Mouse (Mus musculus): Measurements from ENCODE around the gene Mipol1.

The Mipol1 gene

DNA sequence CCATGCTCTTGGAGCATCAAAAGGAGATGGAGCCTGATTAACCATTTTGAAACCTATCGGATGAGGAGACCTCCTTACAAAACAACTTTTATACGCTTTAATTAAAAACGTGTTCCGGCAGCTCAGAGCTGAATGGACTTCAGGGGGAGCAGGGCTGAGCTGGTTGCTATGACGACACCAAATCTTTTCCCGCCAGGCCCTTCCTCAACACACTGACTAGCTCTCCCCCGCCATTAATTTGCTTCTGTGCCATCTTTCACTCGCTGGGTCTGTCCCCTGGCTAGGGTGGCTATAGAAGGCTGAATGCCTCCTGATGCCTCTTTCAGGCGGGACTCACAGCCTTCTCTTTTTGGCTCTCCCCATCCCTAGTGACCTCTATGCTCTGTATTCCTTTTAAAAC is 300.2 kb downstream of the Mipol1 start:
- no peak for DNase-seq

DNA sequence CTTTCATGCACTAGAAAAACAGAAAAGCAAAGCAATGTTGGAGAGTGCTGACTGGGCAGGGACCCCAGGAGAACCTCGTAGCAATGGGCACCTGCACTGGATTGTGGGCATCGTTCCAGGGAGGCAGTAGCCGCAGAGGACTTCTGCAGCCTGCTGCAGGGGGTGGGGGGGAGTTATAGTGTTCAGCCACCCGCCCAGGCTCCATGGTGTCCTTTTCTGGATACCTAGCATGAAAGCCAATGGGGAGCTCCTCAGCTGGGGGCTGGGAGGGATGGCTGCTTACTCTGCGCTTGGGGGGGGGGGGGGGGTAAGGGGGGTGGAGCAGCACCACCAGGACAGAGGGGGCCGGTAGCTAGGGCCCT is 304.3 kb downstream of the Mipol1 start:
- DNase-seq = no peak

DNA sequence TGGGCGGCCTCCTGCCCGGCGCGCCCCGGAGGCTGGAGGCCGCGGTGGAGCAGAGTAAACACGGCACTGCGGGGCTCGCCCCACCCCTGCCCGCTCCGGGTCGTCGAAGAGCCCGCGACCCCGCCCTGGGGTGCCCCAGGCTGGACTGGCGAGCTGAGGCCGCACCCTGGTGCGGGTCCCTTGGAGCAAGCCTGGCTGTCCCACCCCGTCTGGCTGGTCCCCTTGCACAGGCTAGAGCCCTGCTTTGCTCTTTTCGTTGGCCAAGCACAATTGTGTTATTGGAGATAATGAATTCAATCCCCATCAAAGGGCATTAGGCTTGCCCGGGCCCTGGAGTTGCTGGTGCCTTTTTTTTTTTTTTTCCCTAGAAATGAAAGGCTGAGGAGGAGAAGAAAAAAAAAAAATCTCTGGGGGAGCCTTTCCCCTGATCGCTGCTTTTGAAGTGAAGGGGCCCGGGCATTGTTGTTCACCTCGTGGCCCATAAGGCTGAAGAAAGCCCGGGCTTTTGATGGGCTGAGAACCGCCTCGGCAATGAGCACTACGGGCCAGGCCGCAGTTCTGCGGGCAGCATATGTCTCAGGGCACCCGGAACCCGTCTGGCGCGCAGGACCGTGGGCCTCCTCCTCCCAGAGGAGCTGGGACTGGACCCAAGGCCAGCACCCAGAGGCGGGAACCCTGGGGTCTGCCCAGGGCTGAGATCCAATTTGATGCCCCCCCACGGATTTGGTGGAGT is 304.8 kb downstream of the Mipol1 start:
- DNase-seq = no peak

DNA sequence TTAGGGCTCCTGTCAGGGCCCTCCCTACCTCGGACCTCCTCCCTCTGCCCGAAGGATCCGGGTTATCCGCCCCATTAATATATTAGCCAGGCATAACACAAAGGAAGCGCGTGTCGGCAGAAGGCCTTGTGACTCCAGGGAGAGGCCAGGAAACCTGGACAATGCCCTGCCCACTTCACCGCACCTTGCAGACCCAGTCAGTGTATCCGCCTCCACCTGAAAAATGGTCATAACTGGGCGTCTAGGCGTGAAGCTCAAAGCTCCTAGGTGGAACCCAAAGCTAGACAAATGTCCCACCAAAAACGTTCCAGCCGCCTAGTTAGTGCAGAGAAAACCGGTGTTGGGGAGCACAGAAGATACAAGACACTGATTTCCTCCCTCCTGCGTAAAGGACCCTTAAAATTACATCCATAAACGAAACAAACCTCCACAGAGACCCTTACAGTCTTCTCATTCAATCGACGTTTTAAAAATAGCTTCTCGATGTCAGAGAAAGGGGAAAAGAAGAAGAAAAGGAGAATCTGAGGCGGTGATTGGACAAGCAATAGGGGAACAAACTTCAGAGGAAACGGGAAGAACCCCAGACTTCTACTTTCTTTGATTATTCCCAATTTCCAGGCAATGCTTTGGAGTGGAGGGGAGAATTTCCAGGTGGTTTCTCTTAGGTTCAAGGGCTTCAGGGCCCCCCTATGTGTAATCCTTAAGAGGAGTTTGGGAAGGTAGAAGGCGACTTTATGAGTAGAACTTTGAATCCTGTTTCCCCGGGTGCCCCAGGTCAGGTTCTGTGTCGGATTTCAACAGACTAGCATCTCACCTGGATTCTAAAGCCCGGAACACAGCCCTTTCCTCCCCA is 306.1 kb downstream of the Mipol1 start:
- no peak for DNase-seq

DNA sequence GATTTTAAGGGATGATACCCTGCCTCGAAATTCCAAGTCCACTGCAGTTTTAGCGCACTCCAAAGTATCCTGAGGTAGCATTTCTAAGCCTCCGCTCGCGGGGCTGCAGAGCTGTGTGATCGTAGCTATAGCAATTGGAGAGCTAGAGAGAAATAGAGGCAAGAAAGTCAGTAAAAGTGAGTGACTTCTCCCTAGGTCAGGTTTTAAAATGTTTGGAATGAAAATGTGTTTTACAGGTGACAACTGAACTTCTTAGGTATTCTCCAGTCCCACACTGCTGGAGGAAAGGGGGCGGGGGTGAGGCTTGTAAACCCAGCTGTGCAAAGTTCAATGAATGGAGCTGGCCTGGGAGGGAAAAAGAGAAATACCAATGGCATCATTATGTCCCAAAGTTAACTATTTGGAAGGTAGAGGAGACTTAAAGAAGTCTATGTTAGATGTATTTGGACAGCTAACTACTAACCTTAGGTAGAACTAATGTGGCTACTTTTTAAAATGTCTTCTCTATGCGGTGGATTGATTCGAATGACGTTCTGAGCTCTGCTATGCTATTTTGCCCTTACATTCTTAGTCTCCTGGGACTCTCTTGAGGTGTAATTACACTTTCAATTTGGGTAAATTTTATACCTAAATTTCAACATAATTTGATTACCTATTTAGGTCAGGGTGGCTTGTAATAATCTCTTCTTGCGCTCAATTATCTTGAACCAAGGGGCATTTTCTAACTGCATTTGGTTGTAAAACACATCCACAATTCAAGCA is 306.9 kb downstream of the Mipol1 start:
- no peak for DNase-seq

DNA sequence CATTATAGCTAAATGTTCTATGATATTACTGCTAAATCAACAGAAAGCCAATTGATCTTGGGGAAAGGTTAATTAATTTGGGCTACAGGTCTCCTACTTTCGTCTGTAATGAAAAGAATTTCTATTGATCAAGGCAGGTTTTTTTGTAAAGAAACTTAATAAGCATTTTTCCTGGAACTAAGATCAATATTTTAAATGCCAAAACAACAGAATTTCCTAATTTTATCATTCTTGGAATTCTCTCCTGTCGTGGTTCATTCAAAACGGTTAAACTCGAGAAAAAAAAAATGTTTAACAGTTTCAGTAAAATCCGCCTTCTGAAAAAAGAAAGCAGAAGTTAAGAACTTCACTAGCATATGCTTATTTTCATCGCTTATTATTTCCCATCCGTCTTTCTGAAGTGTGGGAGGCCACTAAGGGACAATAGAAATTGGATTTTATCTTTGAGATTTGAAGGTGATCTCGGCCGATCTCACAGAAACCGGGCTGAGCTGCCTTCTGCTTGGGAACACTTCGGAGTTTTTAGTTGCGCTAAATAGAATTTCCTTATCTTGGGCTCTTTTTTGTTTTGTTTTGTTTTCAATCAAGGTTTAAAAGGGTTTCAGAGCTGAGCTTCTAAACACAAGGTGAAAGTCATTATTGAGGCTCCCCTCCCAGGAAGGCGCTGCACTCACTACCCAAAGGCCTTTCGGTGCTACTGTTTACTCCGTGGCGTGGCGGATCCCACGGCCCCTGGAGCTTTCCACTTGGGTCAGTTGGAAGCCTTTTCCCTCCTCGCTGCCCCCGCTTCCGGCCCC is 307.8 kb downstream of the Mipol1 start:
- DNase-seq = no peak

DNA sequence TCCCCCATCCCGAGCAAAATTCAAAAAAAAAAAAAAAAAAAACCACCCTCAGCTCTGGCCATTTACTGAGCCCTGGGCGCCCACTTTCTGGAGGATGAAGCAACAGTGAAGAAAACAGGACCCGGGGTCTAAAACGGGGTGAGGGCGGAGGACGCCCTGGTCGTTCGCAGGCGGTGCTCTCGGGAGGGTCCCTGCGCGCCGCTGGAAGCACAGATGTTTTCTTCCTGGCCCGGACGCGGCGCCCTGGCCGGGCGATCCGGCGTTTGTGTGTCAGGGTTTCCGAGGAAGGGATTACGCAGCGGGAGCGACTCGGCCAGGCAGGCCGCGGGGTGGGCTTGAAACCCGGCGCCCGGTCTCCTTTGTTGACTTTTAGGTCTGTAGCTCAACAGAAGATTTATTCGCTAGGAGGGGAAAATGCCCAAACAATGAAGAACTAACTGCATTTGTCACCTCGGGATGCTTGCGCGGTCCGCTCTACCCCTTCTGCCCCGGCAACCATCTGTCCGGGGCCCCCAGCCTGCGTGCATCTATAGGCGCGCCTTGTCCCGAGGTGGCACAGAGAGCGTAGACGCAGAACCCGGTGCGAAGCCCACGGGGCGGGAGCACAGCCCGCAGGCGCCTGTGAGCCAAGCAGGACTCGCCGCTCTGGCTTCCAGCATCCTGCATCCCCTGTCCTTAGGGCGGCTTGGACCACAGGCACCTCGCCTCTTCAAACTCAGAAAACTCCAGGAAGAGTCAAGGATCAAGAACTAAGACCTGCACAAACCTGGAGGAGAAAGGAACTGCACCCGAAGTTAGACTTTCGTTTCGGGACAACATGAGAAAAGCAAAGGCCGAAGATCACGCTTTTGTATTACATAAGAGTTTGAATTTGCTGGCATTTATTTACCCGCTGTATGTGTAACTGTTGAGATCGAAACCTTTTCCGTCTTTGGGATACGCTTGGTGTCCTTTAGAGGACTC is 308.6 kb downstream of the Mipol1 start:
- no peak for DNase-seq

DNA sequence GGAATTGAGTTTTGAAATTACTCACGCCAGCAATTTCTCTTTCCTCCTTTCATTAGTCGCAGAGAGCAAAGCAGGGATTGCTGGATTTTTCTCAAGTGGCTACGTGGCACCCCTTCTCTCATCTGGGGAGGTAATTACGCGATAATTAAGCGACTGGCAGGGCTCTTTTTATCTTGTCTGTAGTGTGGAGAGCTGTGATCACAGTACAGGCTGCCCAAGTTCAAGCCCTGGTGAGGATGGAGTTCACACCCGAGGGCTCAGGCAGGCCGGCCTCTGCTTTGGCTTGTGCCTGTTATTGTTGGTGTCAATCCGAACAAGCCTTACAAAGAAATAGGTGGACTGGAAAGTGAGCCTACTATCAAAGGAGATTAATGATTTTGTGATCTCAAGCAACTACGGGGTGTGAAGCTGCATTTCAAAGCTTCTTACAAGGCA is 309.3 kb downstream of the Mipol1 start:
- no peak for DNase-seq

DNA sequence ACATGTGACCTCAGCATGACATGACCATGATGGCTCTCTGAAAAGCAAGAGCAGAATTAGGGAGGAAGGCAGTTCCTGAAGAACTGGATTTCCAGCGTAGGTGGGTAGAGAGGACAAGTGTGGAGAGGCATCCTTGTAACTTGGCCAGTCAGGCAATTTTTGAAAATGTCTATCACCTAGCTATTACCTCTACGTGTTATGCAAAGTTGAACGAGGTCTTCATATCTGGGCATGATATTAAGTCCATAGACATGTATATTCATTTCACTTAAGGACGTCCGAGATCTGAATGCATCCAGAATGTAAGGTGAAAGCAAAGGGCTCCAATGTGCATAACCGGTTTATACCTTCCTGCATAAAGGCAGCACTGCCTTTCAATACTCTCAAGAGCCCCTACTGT is 310.9 kb downstream of the Mipol1 start:
- no peak for DNase-seq

DNA sequence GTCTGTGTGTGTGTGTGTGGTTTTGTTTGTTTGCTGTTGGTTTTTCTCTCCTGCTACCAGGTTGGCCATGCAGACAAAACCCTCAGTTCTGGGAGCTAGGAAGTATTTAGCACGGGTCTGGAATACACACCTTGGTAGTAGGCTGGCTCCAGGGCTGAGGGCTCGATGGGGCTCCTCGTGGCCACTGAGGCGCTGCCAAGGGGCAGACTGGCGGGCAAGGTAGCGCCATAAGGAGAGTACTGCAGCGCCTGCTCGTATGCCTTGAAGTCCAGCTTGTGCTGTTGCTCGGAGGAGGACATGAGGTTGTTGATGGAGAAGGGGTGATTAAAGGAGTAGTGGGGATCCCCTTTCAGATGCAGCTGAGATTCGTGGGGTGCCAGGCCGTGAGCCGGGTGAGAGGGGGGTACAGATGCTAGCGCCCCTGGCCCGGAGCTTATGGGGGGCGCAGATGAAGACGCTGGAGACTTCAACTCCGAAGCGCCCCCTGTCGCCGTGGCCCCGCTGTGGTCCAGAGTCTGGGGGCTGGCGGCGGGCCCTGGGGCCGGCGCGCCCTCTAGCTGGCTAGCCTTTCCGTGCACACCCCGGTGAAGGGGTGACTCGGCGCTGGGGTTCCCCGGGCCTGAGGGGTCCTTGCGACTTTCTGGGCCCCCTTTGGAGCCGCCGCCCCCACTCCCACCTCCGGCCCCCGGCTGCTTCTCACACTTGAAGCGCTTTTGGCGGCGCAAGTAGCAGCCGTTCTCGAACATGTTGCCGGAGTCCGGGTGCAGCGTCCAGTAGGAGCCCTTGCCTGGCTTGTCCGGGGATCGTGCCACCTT is 311.9 kb downstream of the Mipol1 start:
- DNase-seq = no peak

DNA sequence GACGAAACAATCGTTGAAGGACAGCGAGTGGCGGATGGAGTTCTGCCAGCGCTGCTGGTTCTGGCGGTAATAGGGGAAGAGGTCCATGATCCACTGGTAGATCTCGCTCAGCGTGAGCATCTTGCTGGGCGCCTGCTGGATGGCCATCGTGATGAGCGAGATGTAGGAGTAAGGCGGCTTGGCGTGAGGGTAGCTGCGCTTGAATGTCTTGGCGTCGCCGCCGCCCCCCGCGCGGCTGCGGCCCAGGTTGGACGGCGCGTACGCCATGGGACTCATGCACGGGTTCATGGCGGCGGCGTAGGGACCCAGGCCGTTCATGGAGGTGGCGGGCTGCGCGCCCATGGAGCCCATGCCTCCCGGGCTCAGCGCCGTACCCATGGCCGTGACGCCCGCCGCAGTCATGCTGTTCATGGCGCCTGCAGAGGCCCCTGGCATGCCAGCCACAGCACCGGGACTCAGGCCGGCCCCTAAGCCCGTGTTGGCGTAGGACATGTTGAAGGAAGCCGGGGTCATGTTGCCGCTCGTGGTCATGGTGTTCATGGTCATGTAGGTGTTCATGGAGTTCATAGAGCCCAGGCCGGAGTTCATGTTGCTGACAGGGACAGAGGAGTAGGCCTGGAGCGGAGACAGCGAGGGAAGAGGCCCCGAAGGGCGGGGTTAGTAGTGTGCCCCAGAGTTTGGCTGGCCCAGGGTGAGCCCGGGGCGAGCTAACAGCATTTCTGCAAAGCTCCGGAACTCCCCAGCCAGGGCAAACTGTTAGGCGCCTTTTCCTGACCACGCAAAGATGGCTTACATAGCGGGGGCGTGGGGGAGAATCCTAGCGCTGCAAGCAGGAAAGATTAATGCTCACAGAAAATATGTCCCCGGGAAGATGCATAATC is 312.8 kb downstream of the Mipol1 start:
- no peak for DNase-seq

DNA sequence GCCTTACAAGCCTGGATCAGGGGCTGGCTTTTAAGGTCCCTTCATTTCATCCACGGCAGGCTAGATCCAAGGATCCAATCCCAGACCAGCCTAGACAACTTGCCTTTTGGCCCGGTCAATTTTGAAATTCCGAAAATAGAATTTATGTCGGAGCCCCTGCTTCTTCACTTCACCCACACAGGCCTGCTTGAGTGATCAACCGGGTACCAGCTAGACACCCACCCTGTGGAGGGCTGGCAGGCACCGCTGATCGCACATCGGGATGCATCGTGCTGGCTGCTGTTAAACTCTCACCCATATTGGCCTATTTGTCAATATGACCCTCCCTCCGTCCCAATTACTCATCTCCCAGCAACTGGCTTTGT is 313.4 kb downstream of the Mipol1 start:
- DNase-seq = no peak

DNA sequence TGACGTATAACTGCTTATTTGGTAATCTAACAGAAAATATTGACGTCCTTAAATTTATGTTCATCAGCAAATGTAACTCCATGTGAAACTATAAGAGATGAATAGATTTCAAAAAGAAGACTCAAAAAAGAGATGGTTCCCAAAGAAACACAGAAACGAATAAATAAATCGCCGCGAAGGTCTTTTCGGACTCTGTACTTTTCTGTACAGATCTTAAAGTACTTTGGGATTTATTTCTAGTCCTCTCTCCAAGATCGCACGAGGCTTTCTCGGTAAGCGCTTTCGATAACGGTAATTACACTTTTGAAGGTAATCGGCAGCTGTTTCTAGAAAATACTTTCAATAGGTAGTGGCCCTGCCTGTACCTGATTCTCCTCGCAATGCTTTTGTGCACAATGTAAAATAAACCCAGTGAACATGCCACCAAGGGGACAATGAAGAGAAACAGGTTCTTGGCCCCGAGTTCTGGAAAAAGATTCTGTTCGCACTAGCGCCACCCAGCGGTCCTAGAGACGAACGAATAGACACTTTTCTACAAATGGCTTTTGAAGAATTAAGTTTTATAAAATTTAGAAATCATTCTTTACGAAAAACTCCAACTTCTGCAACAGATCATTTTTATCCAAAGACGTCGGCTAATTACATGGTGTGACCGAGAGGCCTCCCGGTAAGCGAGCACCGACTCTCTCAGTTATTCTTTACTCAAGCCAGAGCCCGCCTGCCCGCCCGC is 314.6 kb downstream of the Mipol1 start:
- peak in 1 of 2 experiments; percentile 28 for DNase-seq

DNA sequence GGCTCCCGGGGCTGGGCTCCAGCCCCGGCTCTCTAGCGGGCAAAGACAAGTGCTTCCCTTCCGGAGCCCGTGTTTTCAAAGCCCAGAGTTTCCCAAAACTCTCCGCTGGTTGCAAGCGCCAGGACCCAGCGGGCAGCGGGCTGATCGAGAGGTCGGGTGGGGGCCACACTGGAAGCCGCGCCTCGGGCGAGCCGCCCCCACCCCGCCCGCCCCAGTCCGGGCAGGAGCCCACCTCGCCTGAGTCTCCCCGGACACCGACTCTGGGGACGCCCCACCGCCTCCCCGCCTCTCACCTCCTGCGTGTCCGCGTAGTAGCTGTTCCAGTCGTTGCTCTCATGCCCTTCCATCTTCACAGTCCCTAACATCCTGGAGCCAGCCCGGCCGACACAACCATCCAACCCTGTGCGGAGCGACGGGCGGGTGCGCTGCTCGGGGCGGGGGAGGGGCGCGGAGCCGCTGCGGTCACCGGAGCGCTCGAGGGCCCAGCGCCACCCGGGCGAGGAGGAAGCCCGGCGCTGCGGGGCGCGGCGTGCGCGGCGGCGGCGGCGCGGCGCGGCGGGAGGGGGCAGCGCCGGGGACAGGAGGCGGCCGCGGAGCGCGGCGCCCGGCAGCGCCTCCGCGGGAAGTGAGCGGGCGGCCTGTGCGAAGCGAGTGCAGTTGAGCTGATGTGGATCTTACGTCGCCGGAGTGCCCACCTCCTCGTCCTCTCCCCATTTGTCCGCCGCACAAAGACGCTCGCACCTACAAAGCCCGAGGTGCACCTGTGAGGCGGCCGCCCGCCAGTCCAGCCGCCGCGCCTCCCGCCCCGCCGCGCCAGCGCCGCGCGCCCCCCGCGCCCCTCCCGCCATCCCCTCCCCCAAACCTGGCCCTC is 315.4 kb downstream of the Mipol1 start:
- DNase-seq = no peak

All from cerebellum, adult 18-20 months (tissue).